Mouse (Mus musculus) liver, embryonic 14.5 days (tissue): Measurements from ENCODE around the gene Maml3.

Experiments
- CTCF ChIP-seq: IDR thresholded peaks from 2 replicates; pipeline ENCODE4 v1.5.1; 2016; ENCODE audit warnings: antibody characterized with exemption, low read depth, control low read depth
- EP300 ChIP-seq: IDR thresholded peaks from 2 replicates; pipeline ENCODE4 v1.6.1; 2016; ENCODE audit warnings: antibody characterized with exemption, low read depth

DNA sequence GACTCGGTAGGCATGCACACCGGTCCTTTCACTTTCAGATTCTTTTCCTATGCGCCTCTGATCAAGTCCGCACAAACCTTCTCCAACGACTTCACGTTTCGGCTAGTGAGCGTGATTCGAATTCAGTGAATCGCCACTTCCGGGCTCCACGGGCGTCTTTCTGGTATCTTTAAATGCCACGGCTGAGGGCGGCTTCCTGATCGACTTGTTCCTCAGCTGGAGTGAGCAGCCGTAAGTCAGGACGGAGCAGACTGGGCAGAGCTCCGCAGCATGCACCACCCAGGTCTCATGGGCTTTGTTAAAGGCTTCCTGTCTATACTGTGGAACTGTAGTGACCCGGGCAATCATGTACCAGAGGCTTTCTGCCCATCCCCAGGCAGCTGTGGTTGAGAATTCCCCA lies 468.2 kb downstream of the Maml3 start:
- TF ChIP-seq EP300 (no peak), CTCF (no peak)
